Mouse (Mus musculus) spleen, adult 10 weeks (tissue): ENCODE data around the gene Gm45618. TPM values are rescaled to one million over a fixed set of nuclear protein-coding genes. Genes with fewer than 3 reads are reported as not detected.

Experiments
- polyA plus RNA-seq: library from polyadenylated mRNA; stranded (reverse); fragments of 350-450 nt; fragmentation: Illumina TruSeq; extraction: RNeasy Lipid Tissue Mini Kit (QIAGEN cat#74804); gene quantifications from one replicate; pipeline ENCODE4 v1.2.3, GENCODE M21; 2015; ENCODE audit warnings: low replicate concordance; ENCODE audit not compliant: insufficient read depth

Gene Gm45618
- polyA plus RNA-seq: not detected

DNA sequence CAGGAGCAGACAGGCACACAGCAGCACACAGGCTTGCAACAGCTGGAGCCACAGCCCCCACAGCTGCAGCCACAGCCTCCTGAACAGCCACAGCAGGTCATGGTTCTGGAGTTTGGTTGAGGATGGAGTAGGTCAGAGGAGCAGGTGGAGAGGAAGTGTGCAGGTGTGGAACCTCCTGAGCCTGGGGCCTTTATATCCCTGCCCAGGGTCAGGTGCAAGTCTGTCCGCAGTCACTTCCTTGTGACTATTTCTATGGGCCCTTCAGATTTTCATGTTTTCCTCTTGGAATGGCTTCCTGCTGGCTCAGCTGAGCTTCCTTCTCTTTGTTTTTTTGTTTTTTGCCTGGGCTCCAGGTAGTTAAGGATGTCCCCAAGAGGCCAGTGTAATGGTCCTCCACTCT lies at the start of gene Gm45618:
Gene Gm45618, minus strand, starts transcription at position 101 of the 400 bp plus-strand sequence.

DNA sequence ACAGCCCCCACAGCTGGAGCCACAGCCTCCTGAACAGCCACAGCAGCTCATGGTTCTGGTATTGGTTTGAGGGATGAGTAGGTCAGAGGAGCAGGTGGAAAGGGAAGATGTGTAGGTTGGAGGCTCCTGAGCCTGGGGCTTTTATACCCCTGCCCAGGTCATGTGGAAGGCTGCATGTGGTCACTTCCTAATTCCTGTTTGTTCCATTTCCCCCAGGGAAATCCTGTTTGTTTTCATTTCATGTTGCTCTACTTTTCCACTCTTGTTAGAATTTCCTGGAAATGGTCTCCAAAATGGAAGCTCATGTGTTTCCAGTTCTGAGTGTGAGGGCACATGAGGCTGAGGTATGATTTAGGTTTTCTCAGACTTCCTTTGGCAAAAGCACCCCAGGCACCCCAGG lies 45.1 kb upstream of the Gm45618 start, which contains the start of gene Gm4553:
Gene Gm4553, minus strand, starts transcription at position 101 of the 400 bp plus-strand sequence.

DNA sequence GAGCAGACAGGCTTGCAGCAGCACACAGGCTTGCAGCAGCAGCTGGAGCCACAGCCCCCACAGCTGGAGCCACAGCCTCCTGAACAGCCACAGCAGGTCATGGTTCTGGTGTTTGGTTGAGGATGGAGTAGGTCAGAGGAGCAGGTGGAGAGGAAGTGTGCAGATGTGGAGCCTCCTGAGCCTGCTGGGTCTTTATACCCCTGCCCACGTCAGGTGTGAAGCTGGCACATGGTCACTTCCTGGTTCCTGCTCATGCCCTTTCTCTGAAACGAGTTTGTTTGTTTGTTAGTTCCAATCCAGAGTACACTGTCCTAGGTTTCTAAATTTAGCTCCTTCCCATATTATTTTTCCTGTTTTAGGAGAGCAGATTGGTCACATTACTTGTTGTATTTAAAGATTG lies 36.5 kb upstream of the Gm45618 start, which contains the start of gene Gm29735:
Gene Gm29735, minus strand, starts transcription at position 101 of the 400 bp plus-strand sequence.

DNA sequence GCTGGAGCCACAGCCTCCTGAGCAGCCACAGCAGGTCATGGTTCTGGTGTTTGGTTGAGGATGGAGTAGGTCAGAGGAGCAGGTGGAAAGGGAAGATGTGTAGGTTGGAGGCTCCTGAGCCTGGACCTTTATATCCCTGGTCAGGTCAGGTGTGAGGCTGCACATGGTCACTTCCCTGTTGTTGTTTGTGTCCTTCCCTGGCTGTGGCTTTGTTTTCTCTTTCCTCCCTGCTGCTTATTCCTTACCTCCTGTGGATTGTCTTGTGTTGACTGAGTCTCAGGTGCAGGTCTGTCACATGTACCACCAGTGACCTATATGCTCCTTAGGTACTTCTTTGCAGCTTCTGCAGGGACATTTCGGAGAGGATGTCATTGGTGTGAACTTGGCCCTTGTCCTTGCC lies 24.0 kb upstream of the Gm45618 start, which contains the start of gene Gm45337:
Gene Gm45337, minus strand, starts transcription at position 101 of the 400 bp plus-strand sequence.

DNA sequence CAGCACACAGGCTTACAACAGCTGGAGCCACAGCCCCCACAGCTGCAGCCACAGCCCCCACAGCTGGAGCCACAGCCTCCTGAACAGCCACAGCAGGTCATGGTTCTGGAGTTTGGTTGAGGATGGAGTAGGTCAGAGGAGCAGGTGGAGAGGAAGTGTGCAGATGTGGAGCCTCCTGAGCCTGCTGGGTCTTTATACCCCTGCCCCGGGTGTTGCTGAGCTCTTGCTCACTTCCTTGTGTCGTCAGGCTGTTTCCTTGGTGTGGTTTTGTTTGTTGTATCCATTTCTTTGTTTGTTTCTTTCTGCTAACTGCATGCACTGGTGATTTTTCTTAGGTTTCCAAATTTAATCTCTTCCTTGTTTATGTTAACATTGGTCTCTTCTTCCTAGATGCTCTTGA lies 15.4 kb upstream of the Gm45618 start, which contains the start of gene Gm39115:
Gene Gm39115, minus strand, starts transcription at position 101 of the 400 bp plus-strand sequence.

DNA sequence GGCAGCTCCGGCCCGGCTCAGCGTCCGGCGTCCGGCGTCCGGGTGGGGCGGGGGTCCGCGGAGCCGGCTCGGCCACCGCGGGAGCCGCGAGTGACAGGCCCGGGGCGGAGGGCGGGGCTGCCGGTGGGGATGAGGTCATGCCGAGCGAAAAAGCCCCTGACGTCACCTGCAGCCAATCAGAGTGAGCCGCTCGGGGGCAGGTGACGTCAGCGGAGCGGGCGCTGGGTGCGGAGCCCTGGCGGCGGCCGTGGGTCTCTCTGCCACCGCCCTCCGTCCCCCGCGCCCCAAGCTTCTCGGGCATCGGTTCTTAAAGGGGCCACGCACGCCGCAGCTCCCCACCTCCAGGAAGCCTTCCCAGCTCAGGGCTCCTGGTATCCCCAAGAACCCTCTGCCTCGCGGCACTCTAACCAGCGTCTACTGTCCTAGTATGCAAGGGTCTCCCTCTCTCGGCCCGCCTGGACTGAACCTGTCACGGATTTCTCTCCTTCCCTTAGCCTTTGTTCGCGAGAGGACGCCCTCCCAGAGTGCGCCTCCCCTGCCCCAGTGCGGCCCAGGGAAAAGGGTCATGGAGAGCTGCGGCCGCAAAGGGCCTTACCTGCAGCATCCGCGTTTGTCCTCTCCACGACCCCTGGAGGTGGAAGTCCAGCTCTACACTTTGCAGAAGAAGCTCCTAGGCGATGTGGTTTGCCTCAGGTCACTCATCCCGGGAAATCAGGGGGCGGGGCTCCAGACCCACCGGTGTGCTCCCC lies 25.2 kb downstream of the Gm45618 start, which contains the start of gene Dusp8:
Gene Dusp8, minus strand, starts transcription at position 661 of the 749 bp plus-strand sequence.

Other genes with a start within 250 kb of the Gm45618 start
- gene Tollip, start 202.2 kb downstream of the Gm45618 start, polyA plus RNA-seq: 38.5 TPM
- not detected for gene Brsk2, start 171.0 kb downstream of the Gm45618 start, polyA plus RNA-seq
- gene Mob2, start 59.7 kb downstream of the Gm45618 start, polyA plus RNA-seq: 34.7 TPM
- 0.88 TPM for gene Dusp8, start 24.9 kb downstream of the Gm45618 start, polyA plus RNA-seq
- gene Gm39115, start 15.3 kb upstream of the Gm45618 start, polyA plus RNA-seq: not detected
- not detected for gene Gm45337, start 23.9 kb upstream of the Gm45618 start, polyA plus RNA-seq
- not detected for gene Gm29735, start 36.4 kb upstream of the Gm45618 start, polyA plus RNA-seq
- not detected for gene Gm4553, start 45.0 kb upstream of the Gm45618 start, polyA plus RNA-seq
- gene Krtap5-2, start 55.3 kb upstream of the Gm45618 start, polyA plus RNA-seq: not detected
- not detected for gene Gm10153, start 69.7 kb upstream of the Gm45618 start, polyA plus RNA-seq
- not detected for gene Krtap5-3, start 80.6 kb upstream of the Gm45618 start, polyA plus RNA-seq
- gene Gm7579, start 91.1 kb upstream of the Gm45618 start, polyA plus RNA-seq: not detected
- gene Krtap5-5, start 109.2 kb upstream of the Gm45618 start, polyA plus RNA-seq: not detected
- gene Gm40460, start 120.3 kb upstream of the Gm45618 start, polyA plus RNA-seq: not detected
- not detected for gene Gm2431, start 137.6 kb upstream of the Gm45618 start, polyA plus RNA-seq
- gene Gm4559, start 153.6 kb upstream of the Gm45618 start, polyA plus RNA-seq: not detected
- not detected for gene Krtap5-1, start 176.4 kb upstream of the Gm45618 start, polyA plus RNA-seq
- gene Krtap5-4, start 182.8 kb upstream of the Gm45618 start, polyA plus RNA-seq: not detected